Mouse (Mus musculus): ENCODE results near the gene Tmem63c.

Tmem63c gene

GRCm38 (mm10) chr12:87000840-87001176, 20.3 kb upstream of the Tmem63c start:
- in situ Hi-C loops (cut with MboI), result no loop called here

- in situ Hi-C loops (cut with MboI), result no loop called here
These were observed 18.9 kb upstream of the Tmem63c start for GRCm38 (mm10) chr12:87002209-87002608.

- in situ Hi-C loops (cut with MboI), result no loop called here
These were observed 18.3 kb upstream of the Tmem63c start for GRCm38 (mm10) chr12:87002815-87003214.

- in situ Hi-C loops (cut with MboI), result no loop called here
These were observed 17.5 kb upstream of the Tmem63c start for GRCm38 (mm10) chr12:87003606-87004005.

- in situ Hi-C loops (cut with MboI), result no loop called here
These were observed 16.5 kb upstream of the Tmem63c start for GRCm38 (mm10) chr12:87004596-87004995.

- in situ Hi-C loops (cut with MboI), result no loop called here
These were observed 4.1 kb upstream of the Tmem63c start for GRCm38 (mm10) chr12:87017041-87017440.

GRCm38 (mm10) chr12:87018756-87019155, 2.4 kb upstream of the Tmem63c start:
- in situ Hi-C loops (cut with MboI), result no loop called here

- in situ Hi-C loops (cut with MboI), result no loop called here
These were observed 866 bp downstream of the Tmem63c start for GRCm38 (mm10) chr12:87022006-87022405.

- in situ Hi-C loops (cut with MboI), result no loop called here
These were observed 2.3 kb downstream of the Tmem63c start for GRCm38 (mm10) chr12:87023456-87023855.

- in situ Hi-C loops (cut with MboI), result no loop called here
These were observed 5.2 kb downstream of the Tmem63c start for GRCm38 (mm10) chr12:87026109-87026870.

GRCm38 (mm10) chr12:87026871-87027240, 5.7 kb downstream of the Tmem63c start:
- in situ Hi-C loops (cut with MboI), result no loop called here

GRCm38 (mm10) chr12:87027391-87027790, 6.3 kb downstream of the Tmem63c start:
- in situ Hi-C loops (cut with MboI), result no loop called here

- in situ Hi-C loops (cut with MboI), result no loop called here
These were observed 6.9 kb downstream of the Tmem63c start for GRCm38 (mm10) chr12:87028068-87028467.

GRCm38 (mm10) chr12:87029251-87029976, 8.3 kb downstream of the Tmem63c start:
- in situ Hi-C loops (cut with MboI), result no loop called here

- in situ Hi-C loops (cut with MboI), result no loop called here
These were observed 10.1 kb downstream of the Tmem63c start for GRCm38 (mm10) chr12:87031163-87031763.

GRCm38 (mm10) chr12:87036631-87037030, 15.5 kb downstream of the Tmem63c start:
- in situ Hi-C loops (cut with MboI), result no loop called here

GRCm38 (mm10) chr12:87040166-87040565, 19.0 kb downstream of the Tmem63c start:
- in situ Hi-C loops (cut with MboI), result no loop called here

- in situ Hi-C loops (cut with MboI), result no loop called here
These were observed 19.7 kb downstream of the Tmem63c start for GRCm38 (mm10) chr12:87040857-87041256.

GRCm38 (mm10) chr12:87042456-87042855, 21.3 kb downstream of the Tmem63c start:
- in situ Hi-C loops (cut with MboI), result no loop called here

GRCm38 (mm10) chr12:87043221-87043620, 22.1 kb downstream of the Tmem63c start:
- in situ Hi-C loops (cut with MboI), result no loop called here

GRCm38 (mm10) chr12:87044711-87045110, 23.6 kb downstream of the Tmem63c start:
- in situ Hi-C loops (cut with MboI), result no loop called here

GRCm38 (mm10) chr12:87047536-87047935, 26.4 kb downstream of the Tmem63c start:
- in situ Hi-C loops (cut with MboI), result no loop called here
